Mouse (Mus musculus): Measurements from ENCODE around the gene Nelfe.

- no peak for TF ChIP-seq CTCF (IDR thresholded peaks at IDR 0.05; ENCODE audit: low read depth, low read length)
- TF ChIP-seq TAL1 (conservative IDR thresholded peaks at IDR 0.05; ENCODE audit: low read depth, low read length) = no peak
- TF ChIP-seq POLR2AphosphoS5 (IDR thresholded peaks at IDR 0.05; ENCODE audit: insufficient replicate concordance, low read depth, low read length) = no peak
- TF ChIP-seq GATA1 (IDR thresholded peaks at IDR 0.05; ENCODE audit: borderline replicate concordance, low read length) = no peak
These were observed 44.8 kb downstream of the Nelfe start for GRCm38 (mm10) chr17:34894801-34895530.
